Mouse (Mus musculus) thymus, adult 2 months (tissue): ENCODE measurements around the gene Glipr2. TPM values are rescaled to one million over a fixed set of nuclear protein-coding genes. Genes with fewer than 3 reads are reported as not detected.

ENCODE experiments used
- DNase-seq: peaks from one replicate; pipeline ENCODE4 v3.0.0; 2021
- H3K27ac ChIP-seq: fragments of 200-500 bp; 2 replicates; pipeline ENCODE4 v1.5.1; 2012; ENCODE audit warnings: low read length, control low read depth; ENCODE audit not compliant: control insufficient read depth, insufficient read depth
- H3K27me3 ChIP-seq: fragments of 200-500 bp; 2 replicates; pipeline ENCODE4 v1.6.1; 2012; ENCODE audit warnings: mild to moderate bottlenecking, low read length, moderate library complexity, mixed read lengths; ENCODE audit not compliant: control insufficient read depth, insufficient read depth
- H3K36me3 ChIP-seq: fragments of 200-500 bp; 2 replicates; pipeline ENCODE4 v1.6.1; 2012; ENCODE audit warnings: mild to moderate bottlenecking, low read length, moderate library complexity; ENCODE audit not compliant: control insufficient read depth, insufficient read depth
- H3K4me1 ChIP-seq: fragments of 200-500 bp; replicated peaks from 2 replicates; pipeline ENCODE4 v1.6.1; 2012; ENCODE audit warnings: low read length; ENCODE audit not compliant: control insufficient read depth, insufficient read depth
- H3K4me3 ChIP-seq: fragments of 200-500 bp; 2 replicates; pipeline ENCODE4 v1.5.1; 2012; ENCODE audit warnings: mild to moderate bottlenecking, low read length, control low read depth, moderate library complexity; ENCODE audit not compliant: control insufficient read depth, insufficient read depth
- CTCF ChIP-seq: fragments of 200-500 bp; IDR thresholded peaks from 2 replicates; pipeline ENCODE4 v1.5.1; 2012; ENCODE audit warnings: mild to moderate bottlenecking, control low read depth, low read length, moderate library complexity, borderline replicate concordance; ENCODE audit not compliant: control insufficient read depth, poor library complexity, insufficient read depth; ENCODE audit errors: extremely low read depth
- POLR2A ChIP-seq: fragments of 200-500 bp; IDR thresholded peaks from 2 replicates; pipeline ENCODE4 v1.6.1; 2012; ENCODE audit warnings: mild to moderate bottlenecking, low read length, control low read depth, moderate library complexity; ENCODE audit not compliant: control insufficient read depth, poor library complexity, insufficient read depth; ENCODE audit errors: extremely low read depth
- WGBS: fragments of 180-500 bp; shearing (Covaris S2); methylation state at CpG from one replicate; pipeline ENCODE4 v1.1.7; 2018; 5-methylcytosine and 5-hydroxymethylcytosine counted together
- polyA plus RNA-seq: library from polyadenylated mRNA; depleted of rRNA; stranded (reverse); fragments of >200 nt; gene quantifications from 2 replicates; pipeline ENCODE4 v1.2.3, GENCODE M21; 2012

Glipr2 gene
- polyA plus RNA-seq, 1 experiment = 23.4 TPM

DNA sequence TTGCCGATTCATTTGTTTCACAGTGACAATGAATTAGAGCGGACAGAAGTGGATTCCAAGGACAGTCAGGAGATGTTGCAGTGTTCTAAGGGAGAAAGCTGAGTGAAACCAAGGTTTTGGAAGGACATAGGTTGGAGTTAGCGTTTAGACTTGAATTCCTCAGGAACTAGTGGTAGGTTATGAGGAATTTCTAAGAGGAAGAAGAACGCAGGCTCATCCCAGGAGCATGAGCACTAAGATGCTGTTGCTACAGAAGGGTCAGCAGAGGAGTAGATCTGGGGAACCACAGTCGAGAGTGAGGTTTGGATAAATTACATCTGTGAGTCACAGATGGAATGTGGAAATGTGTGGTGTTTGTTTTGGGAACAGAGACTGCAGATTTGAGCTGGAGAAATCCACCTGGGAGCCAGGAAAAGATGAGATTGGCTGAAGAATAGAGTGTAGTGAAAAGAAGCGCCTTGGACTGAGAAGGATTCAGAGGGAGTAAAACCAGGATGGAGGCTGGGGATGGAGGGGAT, 19.1 kb downstream of the Glipr2 start:
- no peak for TF ChIP-seq POLR2A
- TF ChIP-seq CTCF = no peak

DNA sequence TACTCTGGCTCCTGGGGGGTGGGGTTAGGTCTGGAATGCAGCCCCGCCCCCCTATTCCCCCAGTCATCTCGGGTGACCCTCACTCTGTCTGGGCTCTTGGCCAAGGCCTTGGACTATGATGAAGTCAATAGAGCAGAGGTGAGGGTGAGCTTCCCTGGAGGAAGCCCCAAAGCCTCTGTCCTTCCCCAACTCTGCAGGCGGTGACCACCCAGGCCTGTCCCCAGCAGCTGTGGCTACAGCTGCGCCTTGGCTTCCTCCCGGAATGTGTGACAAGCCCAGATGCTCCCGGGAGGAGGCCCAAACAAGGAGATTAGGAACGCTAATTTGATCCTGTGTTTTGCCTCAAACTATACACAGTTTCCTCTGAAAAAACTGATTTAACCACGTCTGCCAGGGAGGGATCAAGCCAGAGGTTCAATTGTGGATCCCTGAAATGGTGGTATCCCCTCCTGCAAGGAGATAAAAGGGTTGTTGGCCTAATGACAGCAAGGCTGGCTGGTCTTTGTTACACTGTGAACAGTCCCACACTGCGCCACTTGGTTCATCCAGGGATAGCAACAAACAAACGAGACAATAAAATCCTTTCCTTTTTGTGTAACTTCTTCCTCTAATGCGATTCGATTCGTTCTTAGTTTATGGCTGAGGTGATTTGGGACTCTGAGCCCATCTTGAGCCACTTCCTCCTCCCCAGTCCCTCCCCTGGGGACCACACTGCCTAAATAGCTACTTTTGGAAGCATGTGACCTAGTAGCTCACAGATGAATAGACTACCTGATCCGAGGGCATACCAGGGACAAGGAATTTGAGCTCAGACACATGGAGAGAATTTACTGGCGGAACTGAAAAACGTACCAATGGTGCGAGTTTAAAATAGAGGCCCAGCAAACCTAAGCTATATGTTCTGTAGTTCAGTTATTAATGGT, 21.6 kb downstream of the Glipr2 start:
- no peaks in the 10 kb centered on the region for H3K27me3 ChIP-seq
- no peak overlapping the region for H3K27ac ChIP-seq
- H3K36me3 ChIP-seq = no peaks in the 10 kb centered on the region
- H3K4me1 ChIP-seq = peaks cover 7% of the 10 kb centered on the region
- DNase-seq = no peak
- TF ChIP-seq CTCF (no peak), POLR2A (no peak)
- H3K4me3 ChIP-seq = no peak overlapping the region
- WGBS = 78% methylated on average over 17 of the region's 17 CpGs

More for the DNA sequence above, 19.1 kb downstream of the Glipr2 start:
- Histone ChIP-seq H3K27me3 (no peaks in the 10 kb centered on the region), H3K27ac (no peak overlapping the region), H3K36me3 (no peaks in the 10 kb centered on the region), H3K4me1 (peaks cover 21% of the 10 kb centered on the region), H3K4me3 (no peak overlapping the region)
- DNase-seq = no peak
- WGBS = 94% methylated on average over 6 of the region's 6 CpGs

DNA sequence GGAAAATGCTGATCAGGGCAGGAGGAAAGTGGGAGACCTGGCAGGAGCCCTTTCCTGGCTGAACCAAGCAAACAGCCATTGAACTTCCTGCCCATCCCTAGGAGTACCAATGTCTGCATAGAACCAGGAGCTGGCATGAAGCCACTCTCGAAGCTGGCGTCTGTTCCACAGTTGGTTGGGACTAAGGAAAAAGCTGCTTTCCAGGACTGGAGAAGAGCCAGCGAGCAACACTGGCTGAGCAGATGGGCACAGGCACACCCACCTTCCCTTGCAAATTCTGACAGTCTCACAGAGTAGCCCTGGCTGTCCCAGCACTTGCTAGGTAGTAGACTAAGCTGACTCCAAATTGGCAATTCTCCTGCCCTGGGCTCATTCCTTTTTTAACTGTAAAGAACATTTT, 22.5 kb downstream of the Glipr2 start:
- Histone ChIP-seq H3K27ac (no peak overlapping the region), H3K36me3 (no peaks in the 10 kb centered on the region), H3K27me3 (no peaks in the 10 kb centered on the region), H3K4me1 (peaks cover 3% of the 10 kb centered on the region), H3K4me3 (no peak overlapping the region)
- no peak for DNase-seq
- WGBS = 93% methylated on average over 3 of the region's 3 CpGs
- TF ChIP-seq CTCF (no peak), POLR2A (no peak)

DNA sequence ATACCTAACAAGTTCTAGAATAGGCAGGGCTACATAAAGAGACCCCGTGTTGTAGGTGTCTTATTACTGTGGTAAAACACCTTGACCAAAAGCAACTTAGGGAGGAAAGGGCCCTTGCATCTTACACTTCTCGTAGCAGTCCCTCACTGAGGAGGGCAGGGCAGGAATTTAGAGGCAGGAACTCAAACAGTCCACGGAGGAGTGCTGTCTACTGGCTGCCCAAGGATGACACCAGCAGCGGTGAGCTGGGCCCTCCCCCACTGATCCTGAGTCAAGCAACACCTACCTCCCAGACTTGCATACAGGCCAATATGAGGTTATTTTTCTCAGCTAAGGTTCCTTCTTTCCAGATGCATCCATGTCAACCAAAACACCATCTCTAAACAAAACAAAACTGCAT, 23.0 kb downstream of the Glipr2 start:
- TF ChIP-seq CTCF (no peak), POLR2A (no peak)
- H3K27me3 ChIP-seq = no peaks in the 10 kb centered on the region
- 90% methylated on average over 4 of the region's 4 CpGs for WGBS
- H3K4me3 ChIP-seq = no peak overlapping the region
- no peaks in the 10 kb centered on the region for H3K36me3 ChIP-seq
- peaks cover 3% of the 10 kb centered on the region for H3K4me1 ChIP-seq
- DNase-seq = no peak
- H3K27ac ChIP-seq = no peak overlapping the region

DNA sequence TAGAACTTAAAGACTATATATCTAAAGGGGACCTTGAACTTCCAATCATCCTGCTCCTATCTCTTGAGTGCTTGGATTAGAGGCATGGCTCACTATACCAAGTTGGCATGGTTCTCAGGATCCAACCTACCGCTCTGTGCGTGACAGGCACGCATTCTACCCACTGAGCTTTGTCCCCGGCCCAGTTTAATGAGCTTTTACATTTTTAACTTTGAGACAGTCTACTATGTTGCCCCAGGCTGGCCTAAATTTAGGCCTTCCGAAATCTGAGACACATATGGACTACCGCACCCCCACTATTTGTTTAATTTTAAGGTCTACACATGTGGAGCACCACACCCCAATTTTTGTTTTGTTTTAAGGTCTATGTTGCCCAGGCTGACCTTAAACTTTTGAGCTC, 23.6 kb downstream of the Glipr2 start:
- 96% methylated on average over 6 of the region's 6 CpGs for WGBS
- Histone ChIP-seq H3K36me3 (no peaks in the 10 kb centered on the region), H3K27ac (no peak overlapping the region), H3K4me3 (no peak overlapping the region), H3K4me1 (peaks cover 3% of the 10 kb centered on the region), H3K27me3 (no peaks in the 10 kb centered on the region)
- no peak for DNase-seq
- TF ChIP-seq POLR2A (no peak), CTCF (no peak)

DNA sequence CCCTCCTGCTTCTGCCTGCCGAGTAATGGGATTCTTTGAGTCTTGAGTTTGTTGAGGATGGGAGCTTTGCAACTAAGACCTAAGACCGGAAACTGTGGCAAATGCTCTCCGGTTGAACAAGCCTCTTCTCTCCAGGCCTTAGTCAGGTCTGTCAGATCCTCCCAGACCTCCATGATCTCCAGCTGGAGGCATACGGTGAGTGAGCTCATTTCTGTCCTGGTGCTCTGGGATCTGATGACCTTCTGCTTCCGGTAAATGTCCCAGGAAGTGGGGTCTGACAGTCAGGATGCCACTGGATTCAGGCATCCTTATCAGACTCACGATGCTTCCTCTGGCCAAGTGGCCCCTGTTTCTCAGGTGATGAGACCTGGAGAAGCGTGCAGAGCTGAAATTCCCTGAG, 24.1 kb downstream of the Glipr2 start:
- H3K27ac ChIP-seq = no peak overlapping the region
- H3K27me3 ChIP-seq = no peaks in the 10 kb centered on the region
- H3K36me3 ChIP-seq = no peaks in the 10 kb centered on the region
- H3K4me3 ChIP-seq = no peak overlapping the region
- no peak for DNase-seq
- WGBS = 83% methylated on average over 7 of the region's 7 CpGs
- H3K4me1 ChIP-seq = peaks cover 3% of the 10 kb centered on the region
- TF ChIP-seq POLR2A (no peak), CTCF (no peak)
